Mouse (Mus musculus): ENCODE measurements around the gene Nub1. TPM values are rescaled to one million over a fixed set of nuclear protein-coding genes. Genes with fewer than 3 reads are reported as not detected.
A peak's percentile ranks its signal among the peaks of the same experiment; 100 is the strongest.
"Not testable (repeated sequence)": the region's sequence is repeated elsewhere in the genome, so short reads cannot be mapped to it uniquely, and the experiment has no call there.

Gene Nub1
- polyA plus RNA-seq, 1 experiment from 2014 or later: 26.6 TPM

- peak overlapping the region; percentile 74 for H3K9ac ChIP-seq (ENCODE audit: low read depth, low read length)
- no peaks in the 10 kb centered on the region for H3K27me3 ChIP-seq (replicated peaks; ENCODE audit: control insufficient read depth, insufficient read depth, low read length)
- ATAC-seq (replicated peaks; ENCODE audit: low FRiP score) (peak; percentile 29), DNase-seq (ENCODE audit: low spot score) (peak; percentile 52)
- peak overlapping the region; percentile 68 for H3K4me2 ChIP-seq
- 23% methylated on average over 16 of the region's 16 CpGs for WGBS
- peaks cover 17% of the 10 kb centered on the region for H3K4me1 ChIP-seq (replicated peaks; ENCODE audit: control insufficient read depth, insufficient read depth, low read length)
- peaks cover 4% of the 10 kb centered on the region; the same call in 1 of the 2 replicates for H3K36me3 ChIP-seq (ENCODE audit: control insufficient read depth, insufficient read depth, low read length)
- H3K27ac ChIP-seq (ENCODE audit: low read depth, low read length): peak overlapping the region; percentile 96
- peak overlapping the region; percentile 82 for H3K4me3 ChIP-seq (ENCODE audit: low read depth, low read length)
- H3K9me3 ChIP-seq (ENCODE audit: control insufficient read depth, low read length): no peaks in the 10 kb centered on the region
These were observed 560 bp upstream of the Nub1 start for GRCm38 (mm10) chr5:24684578-24685365.

- peak; percentile 4; the same call in 1 of the 2 replicates for ATAC-seq (replicated peaks; ENCODE audit: low FRiP score)
- Histone ChIP-seq H3K27ac (ENCODE audit: low read depth, low read length) (peak overlapping the region; percentile 74), H3K9ac (ENCODE audit: low read depth, low read length) (peak overlapping the region; percentile 74), H3K4me3 (ENCODE audit: low read depth, low read length) (peak overlapping the region; percentile 82), H3K4me1 (replicated peaks; ENCODE audit: control insufficient read depth, insufficient read depth, low read length) (peaks cover 17% of the 10 kb centered on the region), H3K4me2 (peak overlapping the region; percentile 71), H3K36me3 (ENCODE audit: control insufficient read depth, insufficient read depth, low read length) (peaks cover 7% of the 10 kb centered on the region; the same call in 1 of the 2 replicates), H3K27me3 (replicated peaks; ENCODE audit: control insufficient read depth, insufficient read depth, low read length) (no peaks in the 10 kb centered on the region), H3K9me3 (ENCODE audit: control insufficient read depth, low read length) (no peaks in the 10 kb centered on the region)
- under 1% methylated on average over 15 of the region's 15 CpGs for WGBS
- no peak for DNase-seq (ENCODE audit: low spot score)
These were observed 844 bp downstream of the Nub1 start for GRCm38 (mm10) chr5:24686176-24686575.

GRCm38 (mm10) chr5:24686671-24687420, 1.5 kb downstream of the Nub1 start:
- Histone ChIP-seq H3K4me3 (ENCODE audit: low read depth, low read length) (peak overlapping the region; percentile 82), H3K36me3 (ENCODE audit: control insufficient read depth, insufficient read depth, low read length) (peaks cover 11% of the 10 kb centered on the region; the same call in 1 of the 2 replicates), H3K4me2 (peak overlapping the region; percentile 71), H3K4me1 (replicated peaks; ENCODE audit: control insufficient read depth, insufficient read depth, low read length) (peaks cover 17% of the 10 kb centered on the region), H3K9ac (ENCODE audit: low read depth, low read length) (peak overlapping the region; percentile 74)
- H3K27me3 ChIP-seq (replicated peaks; ENCODE audit: control insufficient read depth, insufficient read depth, low read length); DNase-seq (ENCODE audit: low spot score); H3K27ac ChIP-seq (ENCODE audit: low read depth, low read length); ATAC-seq (replicated peaks; ENCODE audit: low FRiP score); H3K9me3 ChIP-seq (ENCODE audit: control insufficient read depth, low read length): not testable (repeated sequence)
- 67% methylated on average over 16 of the region's 16 CpGs for WGBS

DNA sequence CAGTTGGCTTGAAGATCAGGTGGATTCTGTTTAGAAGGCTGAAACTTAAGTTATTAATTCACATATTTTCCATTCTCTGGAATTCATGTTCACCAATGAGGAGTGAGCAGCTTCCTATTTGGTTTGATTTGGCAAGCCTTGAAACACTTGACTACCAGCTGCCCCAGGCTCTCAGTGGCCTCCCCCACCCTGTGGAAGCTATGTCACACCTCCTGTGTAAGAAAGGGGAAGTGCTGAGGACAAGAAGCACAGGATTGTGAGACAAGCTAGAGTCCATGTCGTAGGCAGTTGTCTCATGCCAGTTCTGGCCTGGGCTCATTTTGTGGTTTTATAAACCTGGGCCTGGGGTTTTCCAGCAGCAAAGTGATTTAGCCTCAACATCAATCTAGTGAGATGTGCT, 2.4 kb downstream of the Nub1 start:
- no peak overlapping the region for H3K4me3 ChIP-seq (ENCODE audit: low read depth, low read length)
- H3K9me3 ChIP-seq (ENCODE audit: control insufficient read depth, low read length): no peaks in the 10 kb centered on the region
- H3K36me3 ChIP-seq (ENCODE audit: control insufficient read depth, insufficient read depth, low read length): peaks cover 13% of the 10 kb centered on the region; the same call in 1 of the 2 replicates
- ATAC-seq (replicated peaks; ENCODE audit: low FRiP score) (no peak), DNase-seq (ENCODE audit: low spot score) (no peak)
- peak overlapping the region; percentile 71 for H3K4me2 ChIP-seq
- H3K4me1 ChIP-seq (replicated peaks; ENCODE audit: control insufficient read depth, insufficient read depth, low read length): peaks cover 17% of the 10 kb centered on the region
- H3K27ac ChIP-seq (ENCODE audit: low read depth, low read length): no peak overlapping the region
- WGBS: 34% methylated on average over 1 of the region's 1 CpGs
- no peaks in the 10 kb centered on the region for H3K27me3 ChIP-seq (replicated peaks; ENCODE audit: control insufficient read depth, insufficient read depth, low read length)
- no peak overlapping the region; the same call in 1 of the 2 replicates for H3K9ac ChIP-seq (ENCODE audit: low read depth, low read length)

- Histone ChIP-seq H3K4me2 (no peak overlapping the region), H3K36me3 (ENCODE audit: control insufficient read depth, insufficient read depth, low read length) (peaks cover 36% of the 10 kb centered on the region), H3K4me3 (ENCODE audit: low read depth, low read length) (no peak overlapping the region), H3K4me1 (replicated peaks; ENCODE audit: control insufficient read depth, insufficient read depth, low read length) (no peaks in the 10 kb centered on the region), H3K9me3 (ENCODE audit: control insufficient read depth, low read length) (no peaks in the 10 kb centered on the region), H3K27ac (ENCODE audit: low read depth, low read length) (no peak overlapping the region), H3K27me3 (replicated peaks; ENCODE audit: control insufficient read depth, insufficient read depth, low read length) (no peaks in the 10 kb centered on the region), H3K9ac (ENCODE audit: low read depth, low read length) (no peak overlapping the region)
- 76% methylated on average over 3 of the region's 3 CpGs for WGBS
- ATAC-seq (replicated peaks; ENCODE audit: low FRiP score): no peak
- DNase-seq (ENCODE audit: low spot score): no peak
These were observed 11.4 kb downstream of the Nub1 start for GRCm38 (mm10) chr5:24696704-24697103.

- Histone ChIP-seq H3K9ac (ENCODE audit: low read depth, low read length) (no peak overlapping the region), H3K4me2 (no peak overlapping the region), H3K27ac (ENCODE audit: low read depth, low read length) (no peak overlapping the region), H3K27me3 (replicated peaks; ENCODE audit: control insufficient read depth, insufficient read depth, low read length) (no peaks in the 10 kb centered on the region), H3K4me3 (ENCODE audit: low read depth, low read length) (no peak overlapping the region), H3K9me3 (ENCODE audit: control insufficient read depth, low read length) (no peaks in the 10 kb centered on the region), H3K4me1 (replicated peaks; ENCODE audit: control insufficient read depth, insufficient read depth, low read length) (no peaks in the 10 kb centered on the region), H3K36me3 (ENCODE audit: control insufficient read depth, insufficient read depth, low read length) (peaks cover 33% of the 10 kb centered on the region)
- WGBS: 88% methylated on average over 3 of the region's 3 CpGs
- DNase-seq (ENCODE audit: low spot score) (no peak), ATAC-seq (replicated peaks; ENCODE audit: low FRiP score) (no peak)
These were observed 15.9 kb downstream of the Nub1 start for GRCm38 (mm10) chr5:24701271-24701670.

- WGBS: 94% methylated on average over 8 of the region's 8 CpGs
- H3K9ac ChIP-seq (ENCODE audit: low read depth, low read length): no peak overlapping the region
- H3K4me1 ChIP-seq (replicated peaks; ENCODE audit: control insufficient read depth, insufficient read depth, low read length): no peaks in the 10 kb centered on the region
- H3K4me2 ChIP-seq: no peak overlapping the region
- H3K4me3 ChIP-seq (ENCODE audit: low read depth, low read length): no peak overlapping the region
- DNase-seq (ENCODE audit: low spot score) (no peak), ATAC-seq (replicated peaks; ENCODE audit: low FRiP score) (no peak)
- no peaks in the 10 kb centered on the region for H3K9me3 ChIP-seq (ENCODE audit: control insufficient read depth, low read length)
- H3K36me3 ChIP-seq (ENCODE audit: control insufficient read depth, insufficient read depth, low read length): peaks cover 31% of the 10 kb centered on the region
- H3K27me3 ChIP-seq (replicated peaks; ENCODE audit: control insufficient read depth, insufficient read depth, low read length): no peaks in the 10 kb centered on the region
- no peak overlapping the region for H3K27ac ChIP-seq (ENCODE audit: low read depth, low read length)
These were observed 19.3 kb downstream of the Nub1 start for GRCm38 (mm10) chr5:24704615-24705014.

GRCm38 (mm10) chr5:24709962-24710361, 24.6 kb downstream of the Nub1 start:
- Histone ChIP-seq H3K4me1 (replicated peaks; ENCODE audit: control insufficient read depth, insufficient read depth, low read length) (peaks cover 3% of the 10 kb centered on the region; the same call in 1 of the 2 replicates), H3K27me3 (replicated peaks; ENCODE audit: control insufficient read depth, insufficient read depth, low read length) (no peaks in the 10 kb centered on the region), H3K27ac (ENCODE audit: low read depth, low read length) (no peak overlapping the region), H3K36me3 (ENCODE audit: control insufficient read depth, insufficient read depth, low read length) (peaks cover 36% of the 10 kb centered on the region), H3K4me3 (ENCODE audit: low read depth, low read length) (no peak overlapping the region), H3K4me2 (no peak overlapping the region), H3K9me3 (ENCODE audit: control insufficient read depth, low read length) (peaks cover 3% of the 10 kb centered on the region; the same call in 1 of the 2 replicates), H3K9ac (ENCODE audit: low read depth, low read length) (no peak overlapping the region)
- DNase-seq (ENCODE audit: low spot score) (no peak), ATAC-seq (replicated peaks; ENCODE audit: low FRiP score) (no peak)
- WGBS: 72% methylated on average over 2 of the region's 2 CpGs
